ENCODE assay signal across 8 mouse cellular contexts in genomic region chr2:31950966-31951365, GRCm38 (mm10). TPM values are rescaled to one million over a fixed set of nuclear protein-coding genes. Genes with fewer than 3 reads are reported as not detected.
A peak's percentile ranks its signal among the peaks of the same experiment; 100 is the strongest.
DNase-seq lines count a peak whose midpoint lies in the region; ATAC-seq and TF ChIP-seq lines count a peak whose summit lies in the region.

No protein-coding gene starts in this region.

- no peak for TF ChIP-seq CTCF in ES-Bruce4 (IDR thresholded peaks at IDR 0.05; ENCODE audit: low read depth, low read length)

- peak overlapping the region; percentile 86 for H3K9ac ChIP-seq in heart, embryonic 13.5 days
- H3K9ac ChIP-seq in ES-Bruce4 (ENCODE audit: low read depth, poor library complexity, severe bottlenecking), result peak overlapping the region; percentile 24; the same call in 1 of the 2 replicates
- peak overlapping the region; percentile 83 for H3K9ac ChIP-seq in forebrain, embryonic 12.5 days
- peak overlapping the region; percentile 72 for H3K9ac ChIP-seq in limb, embryonic 14.5 days (ENCODE audit: low read depth, low read length, severe bottlenecking)

- H3K4me1 ChIP-seq in heart, embryonic 13.5 days, result peaks cover 50% of the 10 kb centered on the region
- peaks cover 2% of the 10 kb centered on the region for H3K4me1 ChIP-seq in ES-Bruce4 (ENCODE audit: control insufficient read depth, insufficient read depth, low read length)
- H3K4me1 ChIP-seq in forebrain, embryonic 12.5 days, result peaks cover 26% of the 10 kb centered on the region
- peaks cover 12% of the 10 kb centered on the region for H3K4me1 ChIP-seq in limb, embryonic 14.5 days (ENCODE audit: control insufficient read depth, insufficient read depth, low read length)

- no peak overlapping the region for H3K27ac ChIP-seq in heart, embryonic 13.5 days (replicated peaks)
- no peak overlapping the region for H3K27ac ChIP-seq in ES-Bruce4 (ENCODE audit: insufficient read depth, low read length)
- no peak overlapping the region for H3K27ac ChIP-seq in forebrain, embryonic 12.5 days
- H3K27ac ChIP-seq in limb, embryonic 14.5 days (replicated peaks; ENCODE audit: low read depth, low read length), result no peak overlapping the region

- peak overlapping the region; percentile 84 for H3K4me2 ChIP-seq in heart, embryonic 13.5 days
- peak overlapping the region; percentile 91 for H3K4me2 ChIP-seq in forebrain, embryonic 12.5 days
- peak overlapping the region; percentile 96 for H3K4me2 ChIP-seq in limb, embryonic 14.5 days (replicated peaks; ENCODE audit: low read depth, low read length, severe bottlenecking)

- TF ChIP-seq POLR2A in ES-Bruce4 (IDR thresholded peaks at IDR 0.05; ENCODE audit: insufficient read depth, low read length), result no peak
- TF ChIP-seq POLR2A in limb, embryonic 14.5 days (IDR thresholded peaks at IDR 0.05; ENCODE audit: borderline replicate concordance, extremely low read depth, insufficient read depth, insufficient read length), result no peak

- ATAC-seq in heart, embryonic 13.5 days (ENCODE audit: extremely low read depth, insufficient number of reproducible peaks, low FRiP score, low TSS enrichment), result no peak
- no peak for ATAC-seq in forebrain, embryonic 12.5 days (ENCODE audit: low FRiP score)
- no peak for ATAC-seq in limb, embryonic 14.5 days (ENCODE audit: low FRiP score, low read depth)
- ATAC-seq in erythroid progenitor cell, adult 5-6 weeks (replicated peaks; ENCODE audit: low FRiP score, poor library complexity, severe bottlenecking), result no peak

- no peak for TF ChIP-seq EP300 in ES-Bruce4 (IDR thresholded peaks at IDR 0.05; ENCODE audit: insufficient read depth, low read depth, low read length)

- H3K9me3 ChIP-seq in heart, embryonic 13.5 days, result no peaks in the 10 kb centered on the region
- no peaks in the 10 kb centered on the region for H3K9me3 ChIP-seq in ES-Bruce4 (replicated peaks; ENCODE audit: control insufficient read depth, insufficient read depth, low read length, poor library complexity, severe bottlenecking)
- no peaks in the 10 kb centered on the region for H3K9me3 ChIP-seq in forebrain, embryonic 12.5 days
- no peaks in the 10 kb centered on the region for H3K9me3 ChIP-seq in limb, embryonic 14.5 days (ENCODE audit: control insufficient read depth, low read length)

- DNase-seq in heart, adult 9 months (ENCODE audit: low spot score in 2 of 2), result no peak
- no peak for DNase-seq in limb, embryonic 14.5 days (ENCODE audit: low spot score)
- DNase-seq in thymus, postnatal 25 days, result no peak
- no peak for DNase-seq in layer of hippocampus, adult 11-12 months (ENCODE audit: low spot score)

- H3K27me3 ChIP-seq in heart, embryonic 13.5 days (replicated peaks), result peaks cover 9% of the 10 kb centered on the region; the same call in 1 of the 2 replicates
- H3K27me3 ChIP-seq in ES-Bruce4 (ENCODE audit: control insufficient read depth, insufficient read depth, low read length, poor library complexity, severe bottlenecking), result no peaks in the 10 kb centered on the region
- H3K27me3 ChIP-seq in forebrain, embryonic 12.5 days, result peaks cover 6% of the 10 kb centered on the region
- no peaks in the 10 kb centered on the region for H3K27me3 ChIP-seq in limb, embryonic 14.5 days (ENCODE audit: control insufficient read depth, insufficient read depth, low read length)

- no peaks in the 10 kb centered on the region for H3K36me3 ChIP-seq in heart, embryonic 13.5 days
- no peaks in the 10 kb centered on the region for H3K36me3 ChIP-seq in ES-Bruce4 (ENCODE audit: control insufficient read depth, insufficient read depth, low read length, poor library complexity, severe bottlenecking)
- peaks cover 11% of the 10 kb centered on the region for H3K36me3 ChIP-seq in forebrain, embryonic 12.5 days (replicated peaks)
- 0 out of 2 replicates have a peak, but pooled peaks cover 4% of the 10 kb centered on the region for H3K36me3 ChIP-seq in limb, embryonic 14.5 days (ENCODE audit: control insufficient read depth, insufficient read depth, low read length)

- 22% methylated on average over 9 of the region's 9 CpGs for WGBS in heart, embryonic 13.5 days
- 19% methylated on average over 9 of the region's 9 CpGs for WGBS in forebrain, embryonic 12.5 days
- WGBS in limb, embryonic 14.5 days, result 23% methylated on average over 9 of the region's 9 CpGs

- peak overlapping the region; percentile 72 for H3K4me3 ChIP-seq in heart, embryonic 13.5 days
- peak overlapping the region; percentile 72 for H3K4me3 ChIP-seq in ES-Bruce4 (ENCODE audit: low read depth, low read length)
- H3K4me3 ChIP-seq in forebrain, embryonic 12.5 days (replicated peaks), result peak overlapping the region; percentile 77
- H3K4me3 ChIP-seq in limb, embryonic 14.5 days (replicated peaks; ENCODE audit: low read length), result peak overlapping the region; percentile 72

RNA-seq across cellular contexts. Expression of gene Aif1l, which starts 1.0 kb away (rescaled TPM):
- 65.8 and 67.3 TPM in 2 replicates for polyA plus RNA-seq in heart, embryonic 13.5 days (2015; fragmentation: Nextera tagmentation; extraction: Ambion mirVana)
- 29.1 and 40.5 TPM in 2 replicates for polyA plus RNA-seq in ES-Bruce4 (2011; ENCODE audit: insufficient read depth, insufficient read length, low read depth, missing spikeins)
- polyA plus RNA-seq in forebrain, embryonic 12.5 days (2016; fragmentation: Nextera tagmentation; extraction: Ambion mirVana), result 73.5 and 86.5 TPM in 2 replicates
- 28.2 and 35.4 TPM in 2 replicates for polyA plus RNA-seq in limb, embryonic 14.5 days (2012; rRNA removed)
- polyA plus RNA-seq in limb, embryonic 14.5 days (2014; fragmentation: Nextera tagmentation; extraction: Ambion mirVana), result 32.3 and 44.7 TPM in 2 replicates
- total RNA-seq in erythroid progenitor cell, adult 5-6 weeks (2015; ENCODE audit: low replicate concordance), result not detected in 2 replicates
- not detected in 2 replicates for total RNA-seq in erythroid progenitor cell, adult 5-6 weeks (2017; ENCODE audit: low replicate concordance)

RNA-seq across cellular contexts. Expression of gene Nup214, which starts 23.3 kb away (rescaled TPM):
- 58.1 and 61.3 TPM in 2 replicates for polyA plus RNA-seq in heart, embryonic 13.5 days (2015; fragmentation: Nextera tagmentation; extraction: Ambion mirVana)
- polyA plus RNA-seq in ES-Bruce4 (2011; ENCODE audit: insufficient read depth, insufficient read length, low read depth, missing spikeins), result 89.7 and 91.9 TPM in 2 replicates
- polyA plus RNA-seq in forebrain, embryonic 12.5 days (2016; fragmentation: Nextera tagmentation; extraction: Ambion mirVana), result 87.4 and 90.3 TPM in 2 replicates
- polyA plus RNA-seq in limb, embryonic 14.5 days (2012; rRNA removed), result 41.3 and 48.2 TPM in 2 replicates
- 65.2 and 70.7 TPM in 2 replicates for polyA plus RNA-seq in limb, embryonic 14.5 days (2014; fragmentation: Nextera tagmentation; extraction: Ambion mirVana)
- 77.8 and 87.6 TPM in 2 replicates for total RNA-seq in erythroid progenitor cell, adult 5-6 weeks (2015; ENCODE audit: low replicate concordance)
- 31.2 and 39.5 TPM in 2 replicates for total RNA-seq in erythroid progenitor cell, adult 5-6 weeks (2017; ENCODE audit: low replicate concordance)

Comparison
In these comparisons a context has a peak if more than half of its experiments do, and no peak if none do; other contexts are left out.
1. H3K9ac ChIP-seq: peak in every context shown above with its lines; median percentile 86 in heart, embryonic 13.5 days; 83 in forebrain, embryonic 12.5 days; 72 in limb, embryonic 14.5 days; 24 in ES-Bruce4.